Mouse (Mus musculus) erythroid progenitor cell, adult 5-6 weeks (primary cell): ENCODE data around the gene Akap6. TPM values are rescaled to one million over a fixed set of nuclear protein-coding genes. Genes with fewer than 3 reads are reported as not detected.

Experiments used
- ATAC-seq: replicated peaks from 2 replicates; pipeline ENCODE4 v1.8.0; 2016; ENCODE audit warnings: moderate number of reproducible peaks, mild to moderate bottlenecking, moderate TSS enrichment, inconsistent platforms; ENCODE audit not compliant: poor library complexity, low FRiP score, severe bottlenecking
- total RNA-seq, 2 experiments: library from RNA; stranded (forward) in 1 of 2; stranded (reverse) in 1 of 2; fragments of 150-400 nt in 1 of 2; fragments of 186-747, 209-891 nt in 1 of 2; gene quantifications; 2 replicates each; pipeline versions ENCODE4 v1.2.3 to v1.2.4; 2015 to 2017; ENCODE audit warnings: low replicate concordance in 2 of 2

Akap6 gene
- total RNA-seq, 2 experiments from 2014 or later, result not detected

DNA sequence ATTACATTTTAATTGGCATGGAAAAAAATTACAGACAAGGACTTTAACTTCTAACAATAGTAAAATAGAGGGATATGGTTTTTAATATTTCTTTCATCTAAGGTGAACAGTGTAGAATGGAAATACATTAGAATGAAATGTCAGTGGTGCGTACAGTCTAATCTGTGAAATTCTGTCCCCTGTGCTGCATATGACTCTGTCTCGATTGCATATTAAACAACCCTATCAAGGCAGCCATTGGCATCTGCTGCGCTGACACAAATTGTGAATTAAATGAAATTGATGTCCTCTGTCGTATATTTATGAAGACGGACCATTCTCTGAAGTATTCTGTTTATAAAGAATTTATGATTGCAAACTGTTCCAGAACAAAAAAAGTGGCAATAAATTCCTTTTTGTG, 371.7 kb downstream of the Akap6 start:
- no peak for ATAC-seq

DNA sequence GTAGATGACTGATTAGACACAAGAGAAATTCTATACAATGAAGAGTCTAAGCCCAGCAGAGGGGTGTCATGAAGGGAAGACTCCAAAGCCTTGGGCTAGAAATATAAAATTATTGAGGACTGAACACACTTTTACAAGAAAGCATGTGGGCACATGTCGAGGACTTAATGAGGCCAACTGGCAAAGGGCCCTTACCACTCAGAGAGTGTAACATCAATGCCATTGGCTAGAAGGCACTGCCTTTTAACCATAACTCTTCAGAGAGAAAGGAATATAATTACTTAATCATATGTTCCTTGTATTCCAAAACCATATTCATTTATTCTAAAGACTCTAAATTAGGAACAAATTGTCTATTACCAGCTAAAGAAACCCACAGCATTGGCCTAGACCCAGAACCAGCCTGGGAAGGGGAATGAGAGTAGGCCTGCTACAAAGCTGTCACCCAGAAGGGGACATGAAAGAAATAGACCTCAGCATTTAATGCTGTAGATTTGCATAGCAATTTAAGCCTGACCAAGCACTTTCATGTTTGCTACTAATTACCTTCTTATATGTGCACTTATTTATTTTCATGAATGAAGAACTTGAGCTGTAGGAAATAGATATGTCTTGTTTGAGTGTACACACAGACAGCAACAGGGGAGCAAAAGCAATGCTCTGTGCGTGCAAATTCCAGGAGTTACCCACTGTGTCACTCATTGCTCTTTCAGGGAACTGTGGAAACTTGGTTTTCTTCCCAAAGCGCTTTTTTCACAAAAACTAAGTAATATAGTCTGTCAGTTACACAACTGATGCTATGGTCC, 377.6 kb downstream of the Akap6 start:
- no peak for ATAC-seq

DNA sequence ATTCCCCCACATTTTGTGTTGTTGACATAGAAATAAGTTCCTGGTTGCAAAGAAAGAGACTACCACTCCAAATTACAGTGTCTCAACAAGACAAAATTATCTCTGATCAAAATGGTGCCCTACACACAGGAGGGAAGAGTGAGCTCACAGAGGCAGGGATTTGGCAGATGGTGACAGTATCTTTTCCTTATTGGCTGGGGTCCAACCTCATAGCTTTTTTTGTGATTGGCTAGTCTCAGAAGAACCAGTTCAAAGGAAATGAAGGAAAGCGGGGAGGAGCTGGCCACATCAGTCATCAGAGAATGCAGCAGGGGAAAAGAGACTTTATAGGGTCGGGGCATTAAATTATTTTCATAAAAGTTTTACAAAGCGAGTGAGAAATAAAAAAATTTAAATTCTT, 386.6 kb downstream of the Akap6 start:
- no peak for ATAC-seq

DNA sequence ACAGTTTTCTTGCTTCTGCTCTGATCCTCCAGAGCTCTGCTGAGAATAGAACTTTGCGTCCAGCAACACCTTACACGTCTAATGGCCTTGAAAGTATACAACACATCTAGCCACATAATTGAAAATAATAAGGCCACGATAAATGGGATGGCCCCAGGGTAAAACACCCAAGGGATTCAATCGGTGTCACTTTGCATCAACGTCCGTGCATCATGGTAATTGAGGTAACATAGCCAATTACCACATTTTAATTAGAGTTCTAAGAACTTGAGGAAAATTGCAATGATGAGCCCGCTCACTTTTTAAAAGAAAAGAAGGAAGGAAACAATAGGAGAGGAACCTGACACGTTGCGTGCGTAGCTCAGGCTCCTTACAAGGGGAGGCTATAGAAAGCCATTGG, 413.1 kb downstream of the Akap6 start:
- ATAC-seq, result no peak

DNA sequence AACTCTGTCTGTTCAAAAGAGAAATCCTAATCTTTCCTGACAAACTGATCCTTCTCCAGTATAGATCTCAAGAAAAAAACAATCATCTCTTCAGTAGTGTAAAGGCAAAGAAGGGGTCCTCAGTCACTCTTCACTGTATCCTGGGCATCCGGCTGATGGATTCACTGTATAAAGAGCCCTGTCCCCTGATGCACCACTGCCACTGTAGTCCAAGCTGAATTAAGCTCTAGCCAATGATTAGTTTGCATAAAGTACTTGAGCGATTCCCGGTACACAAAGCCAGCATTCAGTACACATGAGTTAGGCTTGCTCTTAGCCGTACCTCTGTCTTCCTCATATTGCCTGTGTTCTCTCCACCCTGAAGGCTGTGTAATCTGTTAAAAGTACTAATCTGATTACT, 420.2 kb downstream of the Akap6 start:
- ATAC-seq, result no peak

DNA sequence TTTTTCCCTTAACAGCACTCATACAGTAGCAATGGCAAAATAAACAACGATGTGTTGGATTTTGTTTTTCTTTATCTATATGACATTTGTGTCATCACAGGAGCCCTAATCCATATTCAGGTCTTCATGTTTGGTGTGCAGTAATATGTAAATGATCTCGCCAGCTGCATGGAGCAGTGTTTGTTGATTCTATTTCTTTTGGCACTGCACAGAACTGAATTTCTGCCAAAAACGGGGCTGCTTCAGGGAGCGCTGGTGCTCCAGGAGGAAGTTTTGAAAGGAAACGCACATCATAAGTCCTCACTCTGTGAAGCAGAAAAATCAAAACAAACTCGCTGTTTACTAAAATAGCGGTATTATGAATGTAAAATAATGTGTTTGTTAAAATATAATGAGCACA, 424.9 kb downstream of the Akap6 start:
- no peak for ATAC-seq

DNA sequence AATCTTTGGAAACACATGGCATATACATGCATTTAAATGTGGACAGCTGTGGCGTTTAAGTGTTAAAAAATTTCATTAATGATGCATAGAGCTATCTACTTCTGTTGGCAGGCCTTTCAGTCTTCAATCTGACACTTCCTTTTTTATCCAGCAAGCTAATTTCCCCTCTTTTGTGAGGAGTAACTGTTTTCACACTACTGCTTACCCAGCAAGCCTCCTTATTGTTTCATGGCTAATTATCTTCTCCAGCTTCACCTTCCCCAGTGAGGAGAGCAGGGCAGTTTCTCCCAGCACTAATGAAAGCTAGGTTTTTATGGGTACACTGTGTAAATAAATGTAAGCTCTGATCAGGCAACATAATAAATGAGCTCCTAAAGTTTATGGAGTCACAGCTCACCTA, 425.5 kb downstream of the Akap6 start:
- no peak for ATAC-seq

DNA sequence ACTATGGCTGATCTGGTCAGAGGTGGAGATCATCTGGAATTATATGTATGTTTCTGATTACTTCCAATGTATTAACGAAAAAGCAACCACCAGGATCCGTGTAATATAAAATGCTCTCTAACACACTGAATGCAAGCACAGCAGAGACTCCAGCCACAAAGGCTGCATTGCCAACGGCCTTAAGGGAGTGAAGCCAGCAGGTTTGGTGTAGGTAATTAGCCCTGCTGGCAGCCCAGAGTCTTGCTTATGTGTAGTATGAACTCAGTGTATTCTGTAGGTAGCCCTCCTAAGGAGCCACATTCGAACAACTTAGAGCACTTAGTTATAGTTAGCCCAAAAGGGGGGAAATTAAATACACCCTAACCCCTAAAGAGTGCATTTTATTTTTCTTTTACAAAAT, 426.1 kb downstream of the Akap6 start:
- ATAC-seq, result no peak

DNA sequence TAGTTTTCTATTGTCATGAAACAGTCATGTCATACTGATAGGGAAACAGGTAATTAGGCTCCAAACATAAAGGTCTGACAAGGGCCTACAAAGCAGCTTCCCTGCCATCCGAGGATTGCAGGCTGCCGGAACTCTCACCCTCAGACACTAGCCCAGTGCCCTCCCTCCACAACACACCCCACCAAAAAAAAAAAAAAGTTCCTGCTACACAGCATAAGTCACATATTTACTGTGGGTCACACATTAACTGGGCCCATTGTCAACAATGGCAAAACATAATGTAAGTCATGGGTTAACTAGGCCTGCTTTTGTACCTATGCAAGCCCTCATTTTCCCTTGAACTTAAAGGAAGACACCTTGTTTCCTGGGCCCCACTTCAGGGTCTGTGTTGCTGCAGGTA, 435.0 kb downstream of the Akap6 start:
- no peak for ATAC-seq

DNA sequence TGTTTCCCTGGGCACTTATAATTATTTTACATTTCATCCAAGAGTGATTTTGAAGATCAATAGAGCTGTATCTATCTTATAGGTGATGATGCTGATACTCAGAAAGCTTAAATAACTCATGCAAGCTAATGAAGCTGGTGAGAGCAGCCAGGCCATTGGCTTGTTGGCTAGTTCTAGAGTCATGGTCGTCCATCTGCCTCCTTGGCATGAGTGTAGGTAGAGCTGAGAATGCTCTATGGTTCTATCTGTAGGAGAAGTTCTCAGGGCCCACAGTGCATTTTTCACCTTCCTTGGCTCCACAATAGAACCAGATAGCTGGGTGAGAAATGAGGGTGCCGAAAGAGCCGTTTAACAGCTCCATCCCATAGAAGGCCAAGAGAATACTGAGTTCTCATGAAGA, 438.1 kb downstream of the Akap6 start:
- ATAC-seq, result no peak

DNA sequence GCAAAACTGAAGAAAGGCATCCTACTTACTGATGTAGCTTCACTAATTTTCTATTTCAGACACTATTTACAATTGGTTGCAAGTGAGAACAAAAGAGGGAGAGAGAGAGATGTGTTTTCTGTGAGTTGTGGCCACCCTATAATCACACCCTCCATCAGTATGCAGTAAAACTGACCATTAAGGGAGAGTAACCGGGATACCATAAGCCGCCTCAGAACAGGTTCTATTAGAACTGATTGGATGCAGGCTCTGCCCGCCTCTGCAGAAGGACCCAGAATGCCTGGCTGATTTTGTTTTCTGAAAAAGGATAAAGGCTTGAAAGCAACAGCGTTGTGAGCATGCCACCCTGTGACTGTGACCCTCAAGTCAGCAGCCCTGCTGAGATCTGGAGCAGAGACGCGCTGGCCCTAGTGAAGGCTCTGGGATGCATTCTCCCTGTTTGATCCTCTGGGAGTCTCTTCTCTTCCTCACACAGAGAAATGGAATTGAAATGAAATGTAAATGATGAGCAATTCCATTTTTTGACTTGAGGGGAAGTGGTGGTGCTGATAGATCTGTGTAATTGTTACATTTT, 445.0 kb downstream of the Akap6 start:
- no peak for ATAC-seq

DNA sequence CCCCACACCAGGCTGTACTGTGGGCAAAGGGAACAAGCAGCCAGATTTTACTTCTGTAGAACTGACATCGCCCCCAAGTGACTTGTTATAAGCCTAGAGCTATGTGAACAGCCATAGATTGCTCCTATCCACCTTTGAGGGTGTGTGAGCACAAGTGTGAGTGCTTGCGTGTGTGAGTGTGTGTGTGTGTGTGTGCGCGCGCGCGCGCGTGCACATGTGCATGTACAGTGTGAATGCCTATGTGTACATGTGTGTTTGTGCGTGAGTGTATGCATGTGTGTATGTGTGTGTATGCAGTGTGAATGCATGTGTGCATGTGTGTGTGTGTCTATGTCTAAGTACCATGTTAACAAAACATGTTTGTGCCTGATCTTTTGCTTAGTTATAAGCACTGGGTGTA, 445.6 kb downstream of the Akap6 start:
- ATAC-seq, result no peak

DNA sequence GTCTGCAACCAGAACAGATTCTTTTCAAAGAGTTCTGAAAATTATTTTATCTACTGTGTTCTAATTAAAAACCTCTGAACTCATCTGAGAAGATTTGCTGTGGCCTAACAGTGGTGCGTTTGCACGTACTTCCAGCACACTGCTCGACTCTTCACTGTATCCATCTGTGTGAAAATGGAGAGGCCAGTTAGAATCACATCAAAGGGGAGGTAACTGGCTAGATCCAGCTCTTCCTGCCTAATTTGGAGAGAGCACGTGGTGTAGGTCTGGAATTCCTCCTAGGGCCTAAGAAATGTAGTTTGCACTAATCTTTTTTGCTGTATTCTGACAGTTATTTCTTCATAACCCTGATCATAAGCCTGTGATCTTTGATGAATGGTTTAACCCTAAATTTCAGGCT, 446.3 kb downstream of the Akap6 start:
- no peak for ATAC-seq

DNA sequence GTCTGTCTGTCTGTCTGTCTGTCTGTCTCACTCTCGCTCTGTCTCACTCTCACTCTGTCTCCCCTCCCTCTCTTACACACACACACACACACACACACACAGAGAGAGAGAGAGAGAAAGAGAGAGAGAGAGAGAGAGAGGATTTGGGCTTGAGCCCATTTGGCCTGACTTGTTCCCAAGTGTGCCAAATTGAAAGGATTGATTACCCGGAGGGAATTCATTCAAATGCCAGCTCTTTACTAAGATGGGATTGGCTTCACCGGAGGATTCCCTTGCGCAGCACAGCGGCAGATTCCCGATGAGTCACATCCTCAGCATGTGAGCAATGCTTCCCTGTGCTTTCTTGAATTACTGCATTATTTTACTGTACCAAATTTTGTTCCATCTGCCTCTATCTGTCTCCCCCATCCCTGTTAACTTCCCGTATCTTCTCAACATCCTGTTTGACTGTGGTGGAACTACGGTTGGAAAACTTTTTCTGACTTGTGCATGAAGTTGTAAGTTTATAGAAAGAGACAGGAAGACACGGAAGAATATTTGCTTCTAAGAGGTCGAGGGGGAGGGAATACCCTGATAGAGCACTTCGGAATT, 447.4 kb downstream of the Akap6 start:
- ATAC-seq, result no peak

DNA sequence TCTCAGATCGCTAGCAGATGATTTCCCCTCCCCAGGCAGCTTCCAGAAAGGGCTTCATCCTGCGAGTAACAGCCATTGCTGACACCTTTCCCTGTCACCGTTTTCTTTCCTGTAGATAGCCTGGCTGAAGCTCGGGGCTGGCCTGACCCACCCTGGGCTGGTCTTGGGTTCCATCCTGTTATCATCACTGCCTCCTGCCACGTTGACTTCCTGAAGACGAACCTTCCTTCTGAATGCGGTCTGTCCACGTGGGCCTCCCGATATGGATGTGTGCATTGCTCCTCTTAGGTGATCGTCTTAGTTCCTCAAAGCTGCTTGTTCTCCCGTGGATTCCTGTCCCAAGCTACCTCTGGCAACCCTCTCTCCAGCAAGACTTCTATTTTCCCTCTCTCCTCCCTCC, 448.5 kb downstream of the Akap6 start:
- ATAC-seq, result no peak

DNA sequence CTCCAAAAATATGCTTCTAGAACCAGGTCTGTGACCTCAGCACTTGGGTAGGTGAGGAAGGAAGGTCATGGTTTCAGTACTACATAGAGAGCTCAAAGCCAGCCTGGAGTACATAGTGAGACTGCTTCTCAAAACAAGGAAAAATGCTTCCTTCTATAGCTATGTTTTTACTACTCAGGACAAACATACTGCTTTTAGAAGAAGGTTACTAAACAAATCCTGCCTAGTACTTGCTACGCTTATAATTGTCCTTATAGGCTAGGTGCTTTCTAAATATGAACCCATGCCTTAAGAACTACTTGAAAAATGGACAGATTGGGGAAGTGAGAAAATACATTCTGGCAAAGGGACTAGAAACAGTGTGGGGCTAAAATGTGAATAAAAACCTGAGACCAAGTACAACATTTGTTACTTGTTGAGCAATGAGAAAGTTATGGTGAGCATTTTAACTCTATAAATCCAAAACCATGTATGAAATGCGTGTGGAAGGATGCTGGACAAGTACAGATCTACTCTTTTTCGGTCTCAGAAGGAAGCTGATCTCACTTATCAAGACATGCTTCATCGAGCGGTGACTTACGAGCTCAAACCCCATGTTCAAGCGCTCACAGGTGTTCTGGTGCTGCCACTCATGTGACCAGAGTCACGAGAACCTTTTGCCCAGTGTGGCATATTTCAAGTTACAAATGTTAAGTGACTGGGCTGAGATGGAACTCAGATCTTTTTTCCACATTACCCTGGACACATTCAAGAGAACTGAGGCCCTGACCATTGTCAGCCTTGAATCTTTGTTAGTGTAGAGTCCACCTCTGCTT, 469.2 kb downstream of the Akap6 start:
- ATAC-seq, result no peak

DNA sequence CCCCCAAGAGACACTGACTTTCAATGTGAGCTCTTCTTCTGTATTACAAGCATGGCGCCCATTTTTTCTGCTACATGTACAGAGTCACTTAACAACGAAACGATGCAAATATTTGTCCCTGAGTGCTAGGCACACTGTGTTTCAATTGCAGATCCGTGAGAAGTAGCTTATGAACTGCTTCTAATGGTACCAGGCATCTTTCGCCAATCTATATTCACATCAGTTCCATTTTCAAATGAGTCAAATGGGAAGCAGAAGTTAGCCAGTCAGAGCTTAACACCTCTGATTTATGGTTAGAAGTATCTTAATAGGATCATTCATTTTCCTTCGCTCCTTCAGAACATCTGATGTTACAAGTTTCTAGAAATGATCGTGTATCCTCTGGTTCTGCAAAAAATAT, 492.3 kb downstream of the Akap6 start:
- no peak for ATAC-seq

DNA sequence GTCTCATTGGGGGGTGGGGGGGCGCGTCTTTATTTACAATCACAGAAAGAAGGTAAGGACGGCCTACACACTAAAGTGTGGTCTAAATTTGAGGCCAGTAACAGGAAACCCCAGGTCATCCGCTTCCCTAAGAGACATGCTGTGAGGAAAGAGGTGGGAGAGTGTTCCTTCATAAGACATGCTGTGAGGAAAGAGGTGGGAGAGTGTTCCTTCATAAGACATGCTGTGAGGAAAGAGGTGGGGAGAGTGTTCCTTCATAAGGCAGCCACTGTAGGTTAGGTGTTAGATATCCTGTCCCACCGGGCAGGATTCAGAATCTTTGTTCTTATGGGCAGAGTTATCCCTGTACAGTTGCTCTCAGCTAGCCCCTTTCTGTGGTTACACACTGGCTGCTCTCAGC, 494.5 kb downstream of the Akap6 start:
- no peak for ATAC-seq
